Mouse (Mus musculus) gastrocnemius, adult 2 months (tissue): ENCODE data around the gene Lexm. TPM values are rescaled to one million over a fixed set of nuclear protein-coding genes. Genes with fewer than 3 reads are reported as not detected.

Source experiments
- DNase-seq: peaks from one replicate; pipeline ENCODE4 v3.0.0; 2022
- H3K27ac ChIP-seq: fragments of 200-600 bp; 2 replicates; pipeline ENCODE4 v1.8.1; 2022; ENCODE audit warnings: mild to moderate bottlenecking
- H3K4me3 ChIP-seq: fragments of 200-600 bp; 2 replicates; pipeline ENCODE4 v1.8.1; 2022; ENCODE audit warnings: mild to moderate bottlenecking, moderate library complexity
- CTCF ChIP-seq: fragments of 200-600 bp; IDR thresholded peaks from 2 replicates; pipeline ENCODE4 v1.8.1; 2022; ENCODE audit warnings: antibody characterized with exemption, mild to moderate bottlenecking, moderate library complexity
- intact Hi-C: fragments of 180-260 bp; cut with DNase I; formaldehyde crosslinking; loops from one replicate; pipeline ENCODE4 v1.15.1; 2025
- total RNA-seq, 2 experiments: library from RNA; stranded (reverse); gene quantifications; 2 replicates each; pipeline ENCODE4 v1.2.3; 2021

Lexm gene
- total RNA-seq, 2 experiments from 2014 or later: not detected

DNA sequence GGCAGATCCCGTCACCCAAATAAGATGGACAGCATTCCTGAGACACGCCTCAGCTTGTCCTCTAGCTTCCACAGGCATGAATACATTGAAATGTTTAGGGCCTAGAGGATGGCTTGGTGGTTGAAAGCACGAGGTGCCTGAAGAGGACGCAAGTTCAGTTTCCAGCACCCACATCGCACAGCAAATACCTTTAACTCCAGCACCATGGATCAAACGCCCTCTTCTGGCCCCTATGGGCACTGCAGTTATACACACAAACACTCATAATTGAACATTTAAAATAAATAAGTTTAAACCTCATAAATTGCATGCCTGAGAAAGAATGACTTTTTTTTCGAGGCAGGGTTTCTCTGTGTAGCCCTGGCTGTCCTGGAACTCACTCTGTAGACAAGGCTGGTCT, 23.4 kb downstream of the Lexm start:
- DNase-seq: no peak
- H3K27ac ChIP-seq: no peak overlapping the region
- peak; percentile 22; the same call in 1 of the 2 replicates for TF ChIP-seq CTCF
- H3K4me3 ChIP-seq: no peak overlapping the region
- intact Hi-C loops: no loop called here

DNA sequence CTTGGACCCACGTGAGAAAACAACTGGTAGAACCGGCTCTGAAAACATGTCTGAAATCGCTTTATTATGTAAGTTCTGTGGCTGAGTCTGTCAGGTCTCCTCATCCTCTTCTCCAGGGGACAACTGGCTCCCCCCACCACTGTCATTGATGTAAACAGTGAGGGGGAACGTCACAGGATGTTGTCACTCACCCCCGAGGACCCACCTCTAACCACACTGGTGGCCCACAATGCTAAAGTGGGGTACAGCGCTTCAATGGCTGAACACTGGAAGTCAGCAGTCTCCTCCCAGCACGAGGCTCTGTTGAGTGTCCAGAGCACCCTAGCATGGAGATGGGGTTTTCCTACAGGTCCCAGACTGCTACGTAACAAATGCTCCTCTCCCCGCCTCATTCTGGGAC, 26.2 kb downstream of the Lexm start:
- no peak for DNase-seq
- intact Hi-C loops: no loop called here
- TF ChIP-seq CTCF: no peak
- Histone ChIP-seq H3K27ac (no peak overlapping the region), H3K4me3 (no peak overlapping the region)

DNA sequence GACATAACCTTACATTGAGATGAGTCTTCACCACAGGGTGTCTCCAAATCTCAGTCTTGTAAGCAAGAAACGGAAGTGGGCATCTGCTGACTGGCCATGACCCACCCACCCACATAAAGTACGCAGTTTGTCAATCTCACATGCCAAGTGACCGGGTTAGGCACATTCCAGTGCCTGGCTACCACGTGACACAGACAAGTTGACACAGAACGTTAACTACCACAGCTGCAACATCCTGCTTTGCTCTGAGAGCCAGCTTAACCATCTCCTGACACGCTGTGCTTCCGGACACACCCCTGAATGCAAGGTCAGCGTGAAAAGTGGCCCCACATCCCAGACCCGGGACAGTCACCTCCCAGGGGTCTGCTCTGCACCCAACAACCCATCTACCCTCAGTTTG, 26.9 kb downstream of the Lexm start:
- Histone ChIP-seq H3K4me3 (no peak overlapping the region), H3K27ac (no peak overlapping the region)
- TF ChIP-seq CTCF: no peak
- intact Hi-C loops: no loop called here
- DNase-seq: no peak

GRCm38 (mm10) chr4:106587075-106587474, 30.0 kb downstream of the Lexm start:
- no peak for TF ChIP-seq CTCF
- Histone ChIP-seq H3K4me3 (no peak overlapping the region), H3K27ac (no peak overlapping the region)
- DNase-seq: no peak
- intact Hi-C loops: no loop called here

DNA sequence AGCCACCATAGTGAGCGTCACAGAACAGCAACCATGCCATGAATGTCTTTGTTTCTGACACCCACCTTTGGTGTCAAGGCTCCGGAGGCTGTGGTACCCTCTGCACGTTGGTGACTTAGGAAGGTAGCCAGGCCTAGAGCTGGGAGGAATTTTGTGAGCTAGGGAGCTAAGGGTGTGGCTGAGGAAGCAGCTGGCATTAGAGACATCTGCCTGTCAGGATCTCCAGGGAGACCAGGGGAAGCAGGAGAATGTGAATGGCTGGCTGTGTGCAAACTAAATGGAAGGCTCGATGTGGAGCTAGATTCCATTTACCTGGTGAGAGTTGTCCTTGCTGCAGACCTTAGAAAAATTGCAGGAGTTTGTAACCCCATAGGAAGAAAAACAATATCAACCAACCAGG, 32.4 kb downstream of the Lexm start:
- no peak for TF ChIP-seq CTCF
- DNase-seq: no peak
- no peak overlapping the region for H3K27ac ChIP-seq
- intact Hi-C loops: no loop called here
- no peak overlapping the region for H3K4me3 ChIP-seq

GRCm38 (mm10) chr4:106582428-106583153, 34.5 kb downstream of the Lexm start:
- intact Hi-C loops: no loop called here
- Histone ChIP-seq H3K4me3 (no peak overlapping the region), H3K27ac (no peak overlapping the region)
- no peak for TF ChIP-seq CTCF
- DNase-seq: no peak

- intact Hi-C loops: no loop called here
- peak overlapping the region; percentile 63 for H3K27ac ChIP-seq
- no peak overlapping the region; the same call in 1 of the 2 replicates for H3K4me3 ChIP-seq
- TF ChIP-seq CTCF: no peak
- DNase-seq: no peak
These were observed 35.2 kb downstream of the Lexm start for GRCm38 (mm10) chr4:106581865-106582204.

GRCm38 (mm10) chr4:106581176-106581864, 35.7 kb downstream of the Lexm start:
- DNase-seq: peak; percentile 44
- peak overlapping the region; percentile 63 for H3K27ac ChIP-seq
- H3K4me3 ChIP-seq: no peak overlapping the region; the same call in 1 of the 2 replicates
- TF ChIP-seq CTCF: no peak
- intact Hi-C loops: no loop called here

- intact Hi-C loops: no loop called here
- H3K27ac ChIP-seq: no peak overlapping the region
- TF ChIP-seq CTCF: no peak
- DNase-seq: no peak
- H3K4me3 ChIP-seq: no peak overlapping the region
These were observed 39.5 kb downstream of the Lexm start for GRCm38 (mm10) chr4:106577511-106577910.

DNA sequence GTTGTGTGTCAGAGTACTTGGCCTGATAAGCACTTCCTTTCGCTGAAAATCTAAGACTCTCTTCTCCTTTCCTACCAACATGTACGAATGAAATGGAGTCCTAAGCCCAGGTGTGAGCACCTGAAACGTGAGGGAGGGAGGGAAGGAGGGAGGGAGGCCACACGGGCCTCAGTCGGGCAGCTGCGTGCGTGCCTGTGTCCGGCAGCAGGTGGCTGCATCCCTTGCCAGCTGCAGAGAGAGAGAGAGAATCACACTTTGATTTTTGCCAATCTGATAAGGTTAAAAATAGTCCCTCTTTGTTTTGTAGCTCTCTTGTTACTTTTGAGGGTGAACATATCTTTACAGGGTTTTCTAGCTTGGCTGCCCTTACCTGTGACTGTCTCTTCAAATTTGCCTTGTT, 42.0 kb downstream of the Lexm start:
- DNase-seq: no peak
- no peak overlapping the region for H3K4me3 ChIP-seq
- H3K27ac ChIP-seq: no peak overlapping the region
- no peak for TF ChIP-seq CTCF
- intact Hi-C loops: no loop called here

DNA sequence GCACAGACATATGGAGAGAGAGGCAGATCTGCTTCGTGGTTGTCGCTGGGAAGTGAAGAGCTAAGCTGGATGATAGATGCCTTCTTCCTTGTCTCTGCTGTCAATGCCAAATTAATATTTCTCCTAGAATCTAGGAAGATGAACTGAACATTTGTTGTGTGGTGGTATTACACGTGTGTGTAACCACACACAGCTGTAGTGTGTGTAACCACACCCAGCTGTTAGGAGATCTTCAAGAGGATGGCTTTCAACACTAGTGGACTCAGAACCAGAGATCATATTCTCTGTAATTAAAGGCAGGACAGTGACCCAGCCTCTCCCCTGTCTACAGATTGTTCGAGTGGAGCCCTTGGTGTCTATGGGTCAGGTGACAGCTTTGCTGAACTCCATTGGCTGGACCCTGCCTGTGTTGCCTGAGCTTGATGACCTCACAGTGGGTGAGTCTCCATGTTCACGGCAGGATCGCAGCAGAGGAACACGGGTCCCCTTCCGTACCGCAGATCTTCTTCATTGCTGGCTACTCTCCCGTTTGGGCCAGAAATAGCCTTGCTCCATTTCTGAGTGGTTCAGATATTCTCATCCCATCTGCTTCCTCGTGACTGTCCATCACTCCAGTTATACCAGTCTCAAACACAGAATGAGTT, 45.8 kb downstream of the Lexm start:
- no peak for TF ChIP-seq CTCF
- DNase-seq: no peak
- intact Hi-C loops: no loop called here

DNA sequence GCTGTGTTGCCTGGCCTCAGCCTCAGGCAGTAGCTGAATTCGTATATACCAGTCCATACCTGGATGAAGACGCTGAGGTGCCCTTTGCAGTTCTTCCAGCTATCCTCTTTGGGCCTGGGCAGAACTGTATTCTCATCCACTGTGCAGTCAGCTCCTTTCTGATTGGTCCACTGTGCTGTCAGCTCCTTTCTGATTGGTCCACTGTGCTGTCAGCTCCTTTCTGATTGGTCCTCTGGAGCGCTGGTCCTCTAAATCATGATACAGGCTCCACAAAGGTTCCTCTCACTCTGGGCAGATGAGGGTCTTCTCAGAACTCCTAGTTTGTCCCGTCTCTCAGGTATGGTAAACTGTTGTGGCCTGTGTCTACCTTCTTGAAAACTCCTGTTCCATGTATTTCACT, 47.4 kb downstream of the Lexm start:
- no peak for TF ChIP-seq CTCF
- intact Hi-C loops: no loop called here

More for the DNA sequence above, 45.8 kb downstream of the Lexm start:
- Histone ChIP-seq H3K27ac (no peak overlapping the region), H3K4me3 (no peak overlapping the region)

DNA sequence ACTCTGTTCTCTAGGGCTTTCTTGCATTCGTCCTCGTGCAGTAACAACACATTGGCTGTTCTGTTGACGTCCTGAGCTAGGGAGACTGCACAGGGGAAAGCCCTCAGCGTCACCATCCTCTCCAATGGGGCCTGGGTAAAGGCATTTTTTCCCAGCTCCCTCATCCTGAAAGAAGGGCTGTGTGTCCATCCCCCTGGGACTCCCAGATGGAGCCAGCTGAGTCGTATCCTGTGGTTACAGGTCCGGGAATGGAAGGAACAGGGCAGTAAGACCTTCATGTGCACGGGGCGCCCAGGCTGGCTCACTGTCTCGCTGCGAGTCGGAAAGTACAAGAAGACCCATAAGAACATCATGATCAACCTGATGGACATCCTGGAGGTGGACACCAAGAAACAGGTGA, 52.9 kb downstream of the Lexm start:
- H3K27ac ChIP-seq: no peak overlapping the region
- H3K4me3 ChIP-seq: no peak overlapping the region
- intact Hi-C loops: no loop called here
- TF ChIP-seq CTCF: no peak
- DNase-seq: no peak

More for the DNA sequence above, 47.4 kb downstream of the Lexm start:
- Histone ChIP-seq H3K4me3 (no peak overlapping the region), H3K27ac (no peak overlapping the region)
- DNase-seq: no peak
